Mouse (Mus musculus) embryonic fibroblast, embryonic 13.5 days (primary cell): Measurements from ENCODE around the gene Psrc1.

Experiments
- CTCF ChIP-seq: IDR thresholded peaks from 2 replicates; pipeline ENCODE4 v1.5.1; 2011; ENCODE audit warnings: mild to moderate bottlenecking, control low read depth, low read length, moderate library complexity, borderline replicate concordance; ENCODE audit not compliant: insufficient read depth
- POLR2A ChIP-seq: IDR thresholded peaks from 2 replicates; pipeline ENCODE4 v1.6.1; 2011; ENCODE audit warnings: low read depth, mild to moderate bottlenecking, control low read depth, low read length, moderate library complexity

DNA sequence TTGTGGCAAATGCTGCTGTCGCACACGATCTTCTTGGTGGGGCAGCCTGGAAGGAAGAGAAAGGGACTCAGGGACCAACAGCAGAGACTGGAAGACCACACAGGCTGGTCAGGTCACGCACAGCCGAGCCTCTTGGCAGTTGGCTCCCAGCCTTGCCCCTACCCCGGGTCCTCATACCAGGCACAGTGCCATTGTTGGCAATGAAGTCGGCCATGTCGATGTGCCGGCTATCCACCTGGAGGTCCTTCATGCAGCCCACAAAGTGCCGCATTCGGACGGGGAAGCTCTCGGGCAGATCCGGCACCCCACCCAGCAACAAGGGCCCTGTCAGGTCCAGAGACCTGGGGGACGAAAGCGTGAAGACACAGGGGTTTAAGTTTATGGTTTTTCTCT is 18.9 kb downstream of the Psrc1 start:
- TF ChIP-seq CTCF (no peak), POLR2A (no peak)
